Mouse (Mus musculus) E14TG2a.4 (cell line): ENCODE measurements at regions not wholly inside any gene's neighbourhood (a gene's known extent, or its start where the extent isn't known, plus 50 kb on each side); places are given as distances from the start of the nearest gene placed in this dataset.

Source experiments
- CTCF ChIP-seq: conservative IDR thresholded peaks from 2 replicates; pipeline ENCODE4 v1.5.1; 2014; ENCODE audit warnings: low read length
- NANOG ChIP-seq: IDR thresholded peaks from 2 replicates; pipeline ENCODE4 v1.6.1; 2014; ENCODE audit warnings: borderline replicate concordance, low read length, mixed read lengths
- POU5F1 ChIP-seq: IDR thresholded peaks from 2 replicates; pipeline ENCODE4 v1.6.1; 2014; ENCODE audit warnings: low read length, borderline replicate concordance

- no peak for TF ChIP-seq CTCF
- TF ChIP-seq POU5F1, result no peak
- no peak for TF ChIP-seq NANOG
Observed at GRCm38 (mm10) chr16:78759226-78759625, 171.5 kb upstream of the Chodl start.
